ENCODE assay signal across 27 mouse cellular contexts in genomic region chr10:86245396-86245795, GRCm38 (mm10).
"Had no signal": no experiment of that assay in that cellular context is flagged by ENCODE, and none has a peak within 500 bp of the region (broad histone marks: within the 10 kb centered on the region; RNA-seq: fewer than 3 reads in every experiment).

No protein-coding gene starts in this region.

- H3K4me3 ChIP-seq: embryonic facial prominence, embryonic 10.5 days; embryonic facial prominence, embryonic 12.5 days; embryonic facial prominence, embryonic 13.5 days; embryonic facial prominence, embryonic 15.5 days; erythroblast, embryonic 14.5 days; forebrain, embryonic 10.5 days; forebrain, embryonic 12.5 days; forebrain, embryonic 13.5 days; forebrain, embryonic 15.5 days; gastrocnemius, adult 2 months; heart, adult 2 months had no signal

- H3K27ac ChIP-seq: embryonic facial prominence, embryonic 10.5 days; embryonic facial prominence, embryonic 12.5 days; embryonic facial prominence, embryonic 13.5 days; embryonic facial prominence, embryonic 15.5 days; forebrain, embryonic 10.5 days; forebrain, embryonic 12.5 days; forebrain, embryonic 13.5 days; forebrain, embryonic 15.5 days; gastrocnemius, adult 2 months; heart, adult 2 months had no signal

- DNase-seq: cerebellum, adult 8-10 months; cerebellum, adult 9-10 months; cerebellum, adult 9-11 months; cerebellum, postnatal 10 days; cerebellum, postnatal 14 days; cerebellum, postnatal 25 days; cerebellum, postnatal 36 days; embryo, embryonic 11 days; forebrain, postnatal 0 days; gastrocnemius, adult 2 months; gastrocnemius, postnatal 10 days; gastrocnemius, postnatal 14 days; gastrocnemius, postnatal 25 days; gastrocnemius, postnatal 36 days; heart, adult 18-20 months; heart, adult 2 months had no signal

- ATAC-seq: forebrain, embryonic 13.5 days; forebrain, embryonic 14.5 days; forebrain, embryonic 15.5 days; forebrain, embryonic 16.5 days; forebrain, postnatal 0 days had no signal
